ENCODE assay signal across 8 mouse cellular contexts in genomic region chr1:80340436-80341376, GRCm38 (mm10). TPM values are rescaled to one million over a fixed set of nuclear protein-coding genes. Genes with fewer than 3 reads are reported as not detected.
DNase-seq lines count a peak whose midpoint lies in the region; ATAC-seq lines count a peak whose summit lies in the region.

Gene Cul3 (minus strand): TSS chr1:80340480.

- peaks cover 17% of the 10 kb centered on the region for H3K4me1 ChIP-seq in intestine, embryonic 14.5 days (replicated peaks; ENCODE audit: control insufficient read depth, insufficient read depth, low read length)

- no peaks in the 10 kb centered on the region for H3K9me3 ChIP-seq in intestine, embryonic 14.5 days (ENCODE audit: control insufficient read depth, low read length)

- 2% methylated on average over 66 of the region's 85 CpGs for WGBS in intestine, embryonic 14.5 days

- peak within 1 kb of the TSS; percentile 95 for H3K4me3 ChIP-seq in intestine, embryonic 14.5 days (ENCODE audit: low read depth, low read length)

- intact Hi-C loops in left cerebral cortex, postnatal 14 days (cut with DNase I): no loop called here

- DNase-seq in adrenal gland, adult 18-20 months (ENCODE audit: low spot score in 2 of 2): peak; percentile 90 to 91
- DNase-seq in embryo, embryonic 11 days: peak; percentile 99
- DNase-seq in gastrocnemius, postnatal 25 days: peak; percentile 95
- DNase-seq in intestine, embryonic 14.5 days (ENCODE audit: low spot score): peak; percentile 96
- DNase-seq in left cerebral cortex, postnatal 14 days (ENCODE audit: low spot score in 2 of 2): peak; percentile 94 to 97
- DNase-seq in mesoderm, embryonic 11.5 days (ENCODE audit: low read depth, low spot score): peak; percentile 99
- DNase-seq in right cerebral cortex, postnatal 36 days (ENCODE audit: low spot score in 2 of 2): peak; percentile 89 to 91
- DNase-seq in yolk sac, embryonic 10.5 days (ENCODE audit: low spot score): peak; percentile 99

- peak within 1 kb of the TSS; percentile 96 for H3K27ac ChIP-seq in intestine, embryonic 14.5 days (ENCODE audit: low read depth)

- H3K4me2 ChIP-seq in intestine, embryonic 14.5 days (ENCODE audit: low read length): peak within 1 kb of the TSS; percentile 95

- peak; percentile 97 for ATAC-seq in intestine, embryonic 14.5 days (replicated peaks; ENCODE audit: low FRiP score, low TSS enrichment, low read depth)

- H3K36me3 ChIP-seq in intestine, embryonic 14.5 days (ENCODE audit: control insufficient read depth, insufficient read depth, low read length): no peaks in the 10 kb centered on the region

- no peaks in the 10 kb centered on the region for H3K27me3 ChIP-seq in intestine, embryonic 14.5 days (replicated peaks; ENCODE audit: control insufficient read depth, insufficient read depth, low read length)

- H3K9ac ChIP-seq in intestine, embryonic 14.5 days (ENCODE audit: low read length): peak within 1 kb of the TSS; percentile 90

RNA-seq across cellular contexts. Expression of gene Cul3, which starts in this region (rescaled TPM):
- 100 to 1,000 TPM; 121 to 125 TPM for total RNA-seq in adrenal gland, adult 18-20 months (2021)
- total RNA-seq in gastrocnemius, postnatal 25 days (2021): 100 to 1,000 TPM; 181 to 223 TPM
- 59.0 and 60.6 TPM in 2 replicates for polyA plus RNA-seq in intestine, embryonic 14.5 days (2014; fragmentation: Nextera tagmentation; extraction: Ambion mirVana)
- 100 to 1,000 TPM; 121 to 138 TPM for total RNA-seq in left cerebral cortex, postnatal 14 days (2021)

Comparison
In these comparisons a context has a peak if more than half of its experiments do, and no peak if none do; other contexts are left out.
1. Peak in every context shown above with its lines: DNase-seq, ATAC-seq, H3K4me3 ChIP-seq and H3K27ac ChIP-seq.